In the genomic region with DNA sequence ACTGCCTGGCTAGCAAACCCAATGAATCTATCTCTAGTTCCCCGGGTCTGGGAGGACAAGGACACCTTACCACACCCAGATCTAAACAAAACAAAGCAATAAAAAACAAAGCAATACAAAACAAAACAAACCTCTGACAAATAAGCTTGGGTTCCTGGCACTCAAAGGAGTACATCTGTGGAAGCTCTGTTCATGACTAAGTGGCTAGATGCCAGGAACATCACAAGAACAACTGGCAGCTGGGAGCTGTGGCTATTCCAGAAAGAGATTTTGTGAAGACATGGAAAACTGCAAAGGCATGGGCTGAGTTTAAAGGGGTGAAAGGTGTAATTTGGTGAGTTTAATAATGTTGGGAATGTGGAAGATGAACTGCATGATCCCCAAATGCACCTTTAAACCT, we compare ENCODE assay signal across 18 mouse cellular contexts.
DNase-seq lines count a peak whose midpoint lies in the region; ATAC-seq lines count a peak whose summit lies in the region.
"Had no signal": no experiment of that assay in that cellular context is flagged by ENCODE, and none has a peak within 500 bp of the region (broad histone marks: within the 10 kb centered on the region; RNA-seq: fewer than 3 reads in every experiment).

No protein-coding gene starts in this region.

- WGBS in hindbrain, embryonic 14.5 days: 61% methylated on average over 1 of the region's 1 CpGs
- WGBS in hindbrain, embryonic 13.5 days: 71% methylated on average over 1 of the region's 1 CpGs

- no peak overlapping the region for H3K4me2 ChIP-seq in hindbrain, embryonic 14.5 days (replicated peaks)
- no peak overlapping the region for H3K4me2 ChIP-seq in hindbrain, embryonic 13.5 days
- H3K4me2 ChIP-seq: limb, embryonic 12.5 days had no signal

- no peaks in the 10 kb centered on the region for H3K9me3 ChIP-seq in hindbrain, embryonic 14.5 days (ENCODE audit: control insufficient read depth, low read length)
- H3K9me3 ChIP-seq in hindbrain, embryonic 13.5 days: no peaks in the 10 kb centered on the region
- H3K9me3 ChIP-seq: limb, embryonic 12.5 days; midbrain, embryonic 10.5 days had no signal

- DNase-seq in hindbrain, embryonic 14.5 days (ENCODE audit: low spot score): no peak
- peak; percentile 18 for DNase-seq in right cerebral cortex, adult 18-20 months
- no peak for DNase-seq in right cerebral cortex, postnatal 36 days (ENCODE audit: low spot score in 2 of 2)
- DNase-seq in gastrocnemius, postnatal 14 days: peak; percentile 11
- peak; percentile 62 for DNase-seq in skeletal muscle tissue, adult 2 months (ENCODE audit: low read depth, low spot score)
- DNase-seq: adrenal gland, adult 8-10 months; cerebellum, postnatal 14 days; kidney, postnatal 36 days; liver, postnatal 0 days; right cerebral cortex, postnatal 4 days; thymus, postnatal 25 days had no signal

- H3K4me3 ChIP-seq in hindbrain, embryonic 14.5 days (replicated peaks; ENCODE audit: low read length): no peak overlapping the region
- H3K4me3 ChIP-seq in hindbrain, embryonic 13.5 days: no peak overlapping the region
- H3K4me3 ChIP-seq: limb, embryonic 12.5 days; midbrain, embryonic 10.5 days had no signal

- H3K36me3 ChIP-seq in hindbrain, embryonic 14.5 days (replicated peaks; ENCODE audit: control insufficient read depth, insufficient read depth): no peaks in the 10 kb centered on the region
- H3K36me3 ChIP-seq in hindbrain, embryonic 13.5 days: no peaks in the 10 kb centered on the region
- H3K36me3 ChIP-seq: limb, embryonic 12.5 days; midbrain, embryonic 10.5 days had no signal

- intact Hi-C loops in gastrocnemius, postnatal 14 days (cut with DNase I; ENCODE audit: low total_unique reads): no loop called here

- peak overlapping the region; percentile 32; the same call in 1 of the 2 replicates for H3K27ac ChIP-seq in hindbrain, embryonic 14.5 days
- H3K27ac ChIP-seq in hindbrain, embryonic 13.5 days: no peak overlapping the region
- H3K27ac ChIP-seq: limb, embryonic 12.5 days had no signal

- H3K27me3 ChIP-seq in hindbrain, embryonic 14.5 days (ENCODE audit: control insufficient read depth, insufficient read depth, low read length): no peaks in the 10 kb centered on the region
- H3K27me3 ChIP-seq in hindbrain, embryonic 13.5 days: no peaks in the 10 kb centered on the region
- H3K27me3 ChIP-seq: CH12.LX; limb, embryonic 12.5 days; Patski had no signal

- no peak overlapping the region for H3K9ac ChIP-seq in hindbrain, embryonic 14.5 days
- no peak overlapping the region for H3K9ac ChIP-seq in hindbrain, embryonic 13.5 days
- H3K9ac ChIP-seq: limb, embryonic 12.5 days; liver, postnatal 0 days had no signal

- peaks cover 4% of the 10 kb centered on the region; the same call in 1 of the 2 replicates for H3K4me1 ChIP-seq in hindbrain, embryonic 14.5 days (replicated peaks; ENCODE audit: control insufficient read depth, insufficient read depth, low read length)
- peaks cover 11% of the 10 kb centered on the region; the same call in 1 of the 2 replicates for H3K4me1 ChIP-seq in hindbrain, embryonic 13.5 days (replicated peaks)
- H3K4me1 ChIP-seq: limb, embryonic 12.5 days had no signal

- ATAC-seq in hindbrain, embryonic 14.5 days (ENCODE audit: low FRiP score): no peak
- ATAC-seq in hindbrain, embryonic 13.5 days (ENCODE audit: low FRiP score): no peak
- no peak for ATAC-seq in activated CD4-positive, CD25-positive, alpha-beta regulatory T cell, adult 4 months
- ATAC-seq: intestine, embryonic 16.5 days; liver, postnatal 0 days; Patski had no signal

Comparison
In these comparisons a context has a peak if more than half of its experiments do, and no peak if none do; other contexts are left out.
1. DNase-seq: peak in right cerebral cortex, adult 18-20 months (single experiment), gastrocnemius, postnatal 14 days (single experiment) and skeletal muscle tissue, adult 2 months (single experiment); none in hindbrain, embryonic 14.5 days (single experiment) and right cerebral cortex, postnatal 36 days (0 of 2).